Mouse (Mus musculus): ENCODE data around the gene Fxyd6. TPM values are rescaled to one million over a fixed set of nuclear protein-coding genes. Genes with fewer than 3 reads are reported as not detected.

Fxyd6 gene
- polyA plus RNA-seq, 1 experiment from 2014 or later = 559 TPM

- peaks cover 39% of the 10 kb centered on the region for H3K4me1 ChIP-seq (replicated peaks; ENCODE audit: control insufficient read depth, insufficient read depth, low read length)
- no peak overlapping the region for H3K4me2 ChIP-seq (ENCODE audit: low read length)
- 93% methylated on average over 6 of the region's 6 CpGs for WGBS
- no peaks in the 10 kb centered on the region for H3K27me3 ChIP-seq (replicated peaks; ENCODE audit: control insufficient read depth, insufficient read depth, low read length)
- ATAC-seq = no peak
- H3K4me3 ChIP-seq (replicated peaks; ENCODE audit: low read length) = no peak overlapping the region
- no peak overlapping the region for H3K27ac ChIP-seq (ENCODE audit: low read length)
- H3K36me3 ChIP-seq (ENCODE audit: control insufficient read depth, insufficient read depth) = no peaks in the 10 kb centered on the region
- no peaks in the 10 kb centered on the region for H3K9me3 ChIP-seq (ENCODE audit: control insufficient read depth, low read length)
- H3K9ac ChIP-seq (replicated peaks; ENCODE audit: low read depth, low read length) = no peak overlapping the region
These were observed 13.9 kb downstream of the Fxyd6 start for GRCm38 (mm10) chr9:45383883-45384282.

DNA sequence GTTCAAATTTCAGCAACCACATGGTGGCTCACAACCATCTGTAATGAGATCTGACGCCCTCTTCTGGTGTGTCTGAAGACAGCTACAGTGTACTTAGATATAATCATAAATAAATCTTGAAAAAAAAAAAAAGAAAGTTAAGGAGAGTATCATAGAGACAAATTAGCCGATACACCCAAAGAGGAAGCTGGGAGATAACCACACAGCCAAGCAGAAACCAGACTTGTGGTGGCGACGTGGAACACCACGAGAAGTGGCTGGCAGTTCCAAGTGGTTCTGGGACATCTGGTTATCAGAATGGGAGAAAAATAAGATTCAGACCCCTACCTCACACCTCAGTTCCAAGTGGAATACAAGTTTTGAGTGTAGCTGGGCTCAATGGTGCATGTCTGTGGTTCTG lies 16.7 kb downstream of the Fxyd6 start:
- no peaks in the 10 kb centered on the region for H3K27me3 ChIP-seq (replicated peaks; ENCODE audit: control insufficient read depth, insufficient read depth, low read length)
- peaks cover 13% of the 10 kb centered on the region for H3K4me1 ChIP-seq (replicated peaks; ENCODE audit: control insufficient read depth, insufficient read depth, low read length)
- ATAC-seq = no peak
- H3K9me3 ChIP-seq (ENCODE audit: control insufficient read depth, low read length) = no peaks in the 10 kb centered on the region
- no peak overlapping the region for H3K27ac ChIP-seq (ENCODE audit: low read length)
- H3K36me3 ChIP-seq (ENCODE audit: control insufficient read depth, insufficient read depth) = no peaks in the 10 kb centered on the region
- H3K4me2 ChIP-seq (ENCODE audit: low read length) = no peak overlapping the region
- no peak overlapping the region for H3K4me3 ChIP-seq (replicated peaks; ENCODE audit: low read length)
- no peak overlapping the region for H3K9ac ChIP-seq (replicated peaks; ENCODE audit: low read depth, low read length)
- 93% methylated on average over 5 of the region's 5 CpGs for WGBS

- no peaks in the 10 kb centered on the region for H3K4me1 ChIP-seq (replicated peaks; ENCODE audit: control insufficient read depth, insufficient read depth, low read length)
- H3K27me3 ChIP-seq (replicated peaks; ENCODE audit: control insufficient read depth, insufficient read depth, low read length) = no peaks in the 10 kb centered on the region
- H3K36me3 ChIP-seq (ENCODE audit: control insufficient read depth, insufficient read depth) = peaks cover 2% of the 10 kb centered on the region; the same call in 1 of the 2 replicates
- ATAC-seq = peak; percentile 79
- H3K27ac ChIP-seq (ENCODE audit: low read length) = no peak overlapping the region
- no peak overlapping the region for H3K9ac ChIP-seq (replicated peaks; ENCODE audit: low read depth, low read length)
- H3K4me2 ChIP-seq (ENCODE audit: low read length) = no peak overlapping the region
- 46% methylated on average over 12 of the region's 12 CpGs for WGBS
- H3K9me3 ChIP-seq (ENCODE audit: control insufficient read depth, low read length) = no peaks in the 10 kb centered on the region
- no peak overlapping the region for H3K4me3 ChIP-seq (replicated peaks; ENCODE audit: low read length)
These were observed 18.5 kb downstream of the Fxyd6 start for GRCm38 (mm10) chr9:45388385-45388994.

DNA sequence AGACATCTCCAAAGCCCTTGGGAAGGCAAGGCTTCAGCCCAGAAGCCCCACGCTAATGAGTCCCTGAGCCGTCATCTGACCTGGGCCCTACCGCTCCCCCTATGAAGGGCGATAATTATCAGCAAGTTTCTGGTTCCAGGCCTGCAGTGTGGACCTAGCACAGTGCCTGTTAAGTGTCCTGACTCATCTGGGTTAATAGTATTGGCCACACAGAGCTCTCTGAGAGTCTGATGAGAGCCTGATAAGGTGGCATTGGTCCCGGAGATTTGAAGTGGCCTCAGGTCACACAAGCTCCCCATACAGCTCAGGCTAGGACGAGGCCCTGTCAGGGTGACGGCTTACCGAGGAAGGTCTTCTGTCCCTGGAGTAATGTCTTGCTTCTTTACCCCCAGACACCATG lies 19.6 kb downstream of the Fxyd6 start:
- Histone ChIP-seq H3K9me3 (ENCODE audit: control insufficient read depth, low read length) (no peaks in the 10 kb centered on the region), H3K27ac (ENCODE audit: low read length) (no peak overlapping the region), H3K9ac (replicated peaks; ENCODE audit: low read depth, low read length) (no peak overlapping the region), H3K27me3 (replicated peaks; ENCODE audit: control insufficient read depth, insufficient read depth, low read length) (no peaks in the 10 kb centered on the region), H3K4me3 (replicated peaks; ENCODE audit: low read length) (no peak overlapping the region), H3K4me1 (replicated peaks; ENCODE audit: control insufficient read depth, insufficient read depth, low read length) (no peaks in the 10 kb centered on the region), H3K36me3 (ENCODE audit: control insufficient read depth, insufficient read depth) (peaks cover 7% of the 10 kb centered on the region), H3K4me2 (ENCODE audit: low read length) (no peak overlapping the region)
- no peak for ATAC-seq
- 91% methylated on average over 8 of the region's 8 CpGs for WGBS

DNA sequence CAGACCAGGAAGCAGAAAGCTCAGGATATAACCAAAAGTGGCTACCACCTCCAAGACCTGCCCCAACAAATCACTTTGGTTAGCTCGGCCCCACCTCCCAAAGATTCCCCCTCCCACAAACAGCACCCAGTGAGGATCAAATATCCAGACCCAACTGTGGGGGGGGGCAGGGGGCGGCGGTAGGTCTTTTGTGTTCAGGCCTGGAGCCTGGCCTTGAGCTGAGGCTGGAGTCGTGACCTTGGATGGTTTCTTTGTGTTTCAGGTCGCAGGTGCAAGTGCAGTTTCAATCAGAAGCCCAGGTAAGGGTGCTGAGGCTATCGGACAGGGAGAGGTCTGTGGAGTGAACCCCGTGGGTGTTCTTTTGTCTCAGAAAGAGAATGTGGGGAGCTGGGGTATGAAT lies 21.3 kb downstream of the Fxyd6 start:
- Histone ChIP-seq H3K4me3 (replicated peaks; ENCODE audit: low read length) (no peak overlapping the region), H3K9ac (replicated peaks; ENCODE audit: low read depth, low read length) (no peak overlapping the region), H3K27ac (ENCODE audit: low read length) (no peak overlapping the region), H3K27me3 (replicated peaks; ENCODE audit: control insufficient read depth, insufficient read depth, low read length) (no peaks in the 10 kb centered on the region), H3K4me1 (replicated peaks; ENCODE audit: control insufficient read depth, insufficient read depth, low read length) (no peaks in the 10 kb centered on the region), H3K4me2 (ENCODE audit: low read length) (no peak overlapping the region), H3K36me3 (ENCODE audit: control insufficient read depth, insufficient read depth) (peaks cover 9% of the 10 kb centered on the region), H3K9me3 (ENCODE audit: control insufficient read depth, low read length) (no peaks in the 10 kb centered on the region)
- WGBS = 78% methylated on average over 7 of the region's 7 CpGs
- no peak for ATAC-seq

- ATAC-seq = no peak
- WGBS = 91% methylated on average over 6 of the region's 6 CpGs
- H3K4me1 ChIP-seq (replicated peaks; ENCODE audit: control insufficient read depth, insufficient read depth, low read length) = no peaks in the 10 kb centered on the region
- no peaks in the 10 kb centered on the region for H3K27me3 ChIP-seq (replicated peaks; ENCODE audit: control insufficient read depth, insufficient read depth, low read length)
- no peak overlapping the region for H3K27ac ChIP-seq (ENCODE audit: low read length)
- no peak overlapping the region for H3K4me2 ChIP-seq (ENCODE audit: low read length)
- no peak overlapping the region for H3K9ac ChIP-seq (replicated peaks; ENCODE audit: low read depth, low read length)
- no peaks in the 10 kb centered on the region for H3K9me3 ChIP-seq (ENCODE audit: control insufficient read depth, low read length)
- H3K36me3 ChIP-seq (ENCODE audit: control insufficient read depth, insufficient read depth) = peaks cover 9% of the 10 kb centered on the region
- no peak overlapping the region for H3K4me3 ChIP-seq (replicated peaks; ENCODE audit: low read length)
These were observed 25.2 kb downstream of the Fxyd6 start for GRCm38 (mm10) chr9:45395218-45395617.

- no peak overlapping the region for H3K4me2 ChIP-seq (ENCODE audit: low read length)
- 79% methylated on average over 3 of the region's 3 CpGs for WGBS
- H3K9me3 ChIP-seq (ENCODE audit: control insufficient read depth, low read length) = no peaks in the 10 kb centered on the region
- no peak overlapping the region for H3K27ac ChIP-seq (ENCODE audit: low read length)
- H3K4me1 ChIP-seq (replicated peaks; ENCODE audit: control insufficient read depth, insufficient read depth, low read length) = no peaks in the 10 kb centered on the region
- H3K27me3 ChIP-seq (replicated peaks; ENCODE audit: control insufficient read depth, insufficient read depth, low read length) = no peaks in the 10 kb centered on the region
- ATAC-seq = no peak
- no peak overlapping the region for H3K9ac ChIP-seq (replicated peaks; ENCODE audit: low read depth, low read length)
- no peak overlapping the region for H3K4me3 ChIP-seq (replicated peaks; ENCODE audit: low read length)
- H3K36me3 ChIP-seq (ENCODE audit: control insufficient read depth, insufficient read depth) = peaks cover 9% of the 10 kb centered on the region
These were observed 25.8 kb downstream of the Fxyd6 start for GRCm38 (mm10) chr9:45395796-45396195.

- 60% methylated on average over 1 of the region's 1 CpGs for WGBS
- Histone ChIP-seq H3K9ac (replicated peaks; ENCODE audit: low read depth, low read length) (no peak overlapping the region), H3K4me2 (ENCODE audit: low read length) (no peak overlapping the region), H3K27ac (ENCODE audit: low read length) (no peak overlapping the region), H3K27me3 (replicated peaks; ENCODE audit: control insufficient read depth, insufficient read depth, low read length) (no peaks in the 10 kb centered on the region), H3K4me3 (replicated peaks; ENCODE audit: low read length) (no peak overlapping the region), H3K4me1 (replicated peaks; ENCODE audit: control insufficient read depth, insufficient read depth, low read length) (no peaks in the 10 kb centered on the region), H3K9me3 (ENCODE audit: control insufficient read depth, low read length) (no peaks in the 10 kb centered on the region), H3K36me3 (ENCODE audit: control insufficient read depth, insufficient read depth) (peaks cover 9% of the 10 kb centered on the region)
- ATAC-seq = no peak
These were observed 28.4 kb downstream of the Fxyd6 start for GRCm38 (mm10) chr9:45398336-45398735.

DNA sequence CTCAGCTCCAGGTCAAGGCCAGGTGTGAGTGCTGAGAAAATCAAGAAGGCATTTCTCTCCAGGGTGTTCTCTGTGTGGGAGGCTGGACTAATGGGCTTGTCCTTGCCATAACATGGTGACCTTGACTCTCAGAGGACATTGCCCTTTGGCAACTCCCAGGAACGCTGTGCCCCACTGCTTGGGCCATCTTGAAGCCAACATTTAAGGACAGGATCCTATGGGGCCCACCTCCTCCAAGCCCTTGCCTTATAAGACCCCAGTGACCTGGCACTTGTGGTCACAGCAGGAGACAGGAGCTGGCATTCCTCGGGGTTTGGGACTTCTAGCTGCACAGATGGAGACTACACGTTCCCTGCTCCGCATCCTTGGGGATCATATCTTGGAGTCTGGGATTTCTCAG lies 29.4 kb downstream of the Fxyd6 start, which contains the start of gene Fxyd2:
Gene Fxyd2 (plus strand): TSS at position 236 of the 400 bp plus-strand sequence.
- no peak within 1 kb of the TSS for H3K4me2 ChIP-seq (ENCODE audit: low read length)
- no peaks in the 10 kb centered on the region for H3K27me3 ChIP-seq (replicated peaks; ENCODE audit: control insufficient read depth, insufficient read depth, low read length)
- no peaks in the 10 kb centered on the region for H3K9me3 ChIP-seq (ENCODE audit: control insufficient read depth, low read length)
- no peak within 1 kb of the TSS for H3K9ac ChIP-seq (replicated peaks; ENCODE audit: low read depth, low read length)
- 77% methylated on average over 4 of the region's 4 CpGs for WGBS
- peaks cover 3% of the 10 kb centered on the region; the same call in 1 of the 2 replicates for H3K36me3 ChIP-seq (ENCODE audit: control insufficient read depth, insufficient read depth)
- no peak for ATAC-seq
- no peaks in the 10 kb centered on the region for H3K4me1 ChIP-seq (replicated peaks; ENCODE audit: control insufficient read depth, insufficient read depth, low read length)
- no peak within 1 kb of the TSS for H3K27ac ChIP-seq (ENCODE audit: low read length)
- H3K4me3 ChIP-seq (replicated peaks; ENCODE audit: low read length) = no peak within 1 kb of the TSS

DNA sequence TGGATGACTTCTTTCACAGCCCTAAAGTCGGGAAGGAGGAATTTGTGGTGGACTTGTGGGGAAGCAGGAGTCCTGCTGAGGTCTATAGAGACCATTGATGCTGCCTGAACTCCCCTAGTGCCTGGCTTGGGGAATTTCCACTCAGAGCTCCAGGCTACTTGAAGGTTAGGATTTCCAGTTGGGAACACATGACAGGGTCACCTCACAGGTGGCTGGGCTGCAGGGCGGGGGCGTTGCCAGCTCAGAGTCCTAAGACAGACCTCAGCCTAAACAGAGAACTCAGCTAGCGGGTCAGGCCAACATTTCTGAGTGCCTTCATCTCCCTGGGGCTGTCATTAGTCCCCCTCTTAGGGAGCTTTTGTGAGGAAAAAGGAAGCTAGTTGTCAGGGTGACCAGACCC lies 31.9 kb downstream of the Fxyd6 start:
- Histone ChIP-seq H3K4me1 (replicated peaks; ENCODE audit: control insufficient read depth, insufficient read depth, low read length) (no peaks in the 10 kb centered on the region), H3K4me2 (ENCODE audit: low read length) (no peak overlapping the region), H3K9me3 (ENCODE audit: control insufficient read depth, low read length) (no peaks in the 10 kb centered on the region), H3K36me3 (ENCODE audit: control insufficient read depth, insufficient read depth) (no peaks in the 10 kb centered on the region), H3K27ac (ENCODE audit: low read length) (no peak overlapping the region), H3K27me3 (replicated peaks; ENCODE audit: control insufficient read depth, insufficient read depth, low read length) (no peaks in the 10 kb centered on the region), H3K9ac (replicated peaks; ENCODE audit: low read depth, low read length) (no peak overlapping the region), H3K4me3 (replicated peaks; ENCODE audit: low read length) (no peak overlapping the region)
- no peak for ATAC-seq
- 47% methylated on average over 4 of the region's 4 CpGs for WGBS

All from forebrain, embryonic 16.5 days (tissue).